Mouse (Mus musculus): ENCODE measurements around the gene Mrpl46. TPM values are rescaled to one million over a fixed set of nuclear protein-coding genes. Genes with fewer than 3 reads are reported as not detected.

Gene Mrpl46
- 10 to 100 TPM; 24.0 to 27.1 TPM for total RNA-seq (2021)
- long read RNA-seq, transcript Mrpl46-201 (4 exons, 1,134 nt) = major isoform, 41 of 42 reads
- long read RNA-seq, partial matches to known transcripts = 0 of 42 reads
- long read RNA-seq, other reads (novel, unspliced or antisense) = 1 of 42 reads

DNA sequence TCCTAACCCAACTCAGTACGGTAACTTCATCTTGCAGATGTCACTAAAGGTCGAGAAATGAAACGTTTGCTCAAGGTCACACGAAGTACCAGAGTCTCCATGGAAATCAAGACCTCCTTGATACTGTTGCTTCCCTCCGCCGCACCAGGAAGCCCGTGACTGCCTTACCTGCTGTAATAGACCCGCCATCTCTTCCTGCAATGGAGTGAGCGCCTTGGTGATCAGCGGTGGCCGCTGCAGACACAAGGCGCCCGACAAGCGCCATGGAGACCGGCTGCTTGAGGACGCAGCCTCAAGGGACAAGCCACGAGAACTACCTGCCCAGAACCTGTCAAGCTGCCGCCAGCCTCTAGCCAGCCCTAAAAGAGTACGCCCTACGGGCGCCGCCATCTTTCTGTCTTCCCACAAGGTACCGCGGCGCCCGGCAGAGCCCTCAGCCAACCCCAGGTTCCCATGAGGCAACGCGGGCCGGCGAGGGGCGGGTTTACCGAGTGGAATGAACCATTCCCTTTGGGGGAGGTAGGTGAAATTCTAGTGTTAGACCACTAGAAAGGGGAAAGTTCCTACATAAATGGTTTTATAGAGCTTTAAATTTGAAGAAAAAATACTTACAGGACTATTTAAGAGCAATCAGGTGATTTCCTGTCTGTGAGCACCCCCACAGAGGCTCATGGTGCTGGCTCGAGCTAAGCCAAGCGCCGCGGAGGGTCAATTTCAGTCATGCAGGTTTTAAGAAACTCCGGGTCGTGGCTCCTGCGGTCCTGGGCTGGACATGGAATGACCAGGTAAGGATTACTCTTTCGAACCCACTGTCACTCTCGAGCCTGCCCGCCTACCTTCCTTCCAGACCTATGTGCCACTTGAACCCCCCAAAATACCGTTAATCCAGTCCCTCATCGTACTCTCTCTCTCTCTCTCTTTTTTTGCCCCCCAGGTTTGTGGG is at the start of gene Mrpl46, which contains the start of gene Mrps11:
Gene Mrpl46 (minus strand): TSS at position 893 of the 943 bp plus-strand sequence.
Gene Mrps11 (plus strand): TSS at position 481 of the 943 bp plus-strand sequence.
- DNase-seq (ENCODE audit: low spot score in 2 of 2) = peak; percentile 81 to 87

DNA sequence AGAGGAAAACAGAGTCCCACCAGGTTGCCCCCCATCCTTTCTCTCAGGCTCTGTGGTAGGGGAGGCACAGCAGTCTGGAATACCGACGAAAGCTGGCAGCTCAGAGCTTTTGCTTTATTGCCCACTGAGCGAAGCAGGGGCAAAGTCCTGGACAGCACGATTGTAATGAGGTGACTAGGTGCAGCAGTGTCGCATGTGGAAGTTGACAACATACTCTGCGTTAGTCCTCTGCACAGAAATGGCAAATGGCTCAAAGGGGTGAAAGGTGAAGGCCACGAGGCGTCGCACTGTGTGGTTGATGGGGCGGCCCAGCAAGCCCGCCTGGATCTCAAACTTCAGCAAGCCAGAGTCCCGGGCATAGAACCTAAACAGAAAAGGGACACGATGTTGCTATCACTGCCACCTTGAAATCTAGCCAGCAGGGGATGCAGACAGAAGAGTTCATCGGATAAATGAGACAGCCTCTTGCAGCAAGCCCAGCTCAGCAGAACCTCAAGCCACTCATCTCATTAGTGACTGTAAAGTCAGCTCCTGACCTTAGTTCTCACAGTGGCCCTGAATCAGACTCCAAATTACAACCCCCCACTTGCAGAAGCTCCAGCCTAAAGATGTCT is 44.5 kb upstream of the Mrpl46 start:
- no peak for DNase-seq (ENCODE audit: low spot score in 2 of 2)

DNA sequence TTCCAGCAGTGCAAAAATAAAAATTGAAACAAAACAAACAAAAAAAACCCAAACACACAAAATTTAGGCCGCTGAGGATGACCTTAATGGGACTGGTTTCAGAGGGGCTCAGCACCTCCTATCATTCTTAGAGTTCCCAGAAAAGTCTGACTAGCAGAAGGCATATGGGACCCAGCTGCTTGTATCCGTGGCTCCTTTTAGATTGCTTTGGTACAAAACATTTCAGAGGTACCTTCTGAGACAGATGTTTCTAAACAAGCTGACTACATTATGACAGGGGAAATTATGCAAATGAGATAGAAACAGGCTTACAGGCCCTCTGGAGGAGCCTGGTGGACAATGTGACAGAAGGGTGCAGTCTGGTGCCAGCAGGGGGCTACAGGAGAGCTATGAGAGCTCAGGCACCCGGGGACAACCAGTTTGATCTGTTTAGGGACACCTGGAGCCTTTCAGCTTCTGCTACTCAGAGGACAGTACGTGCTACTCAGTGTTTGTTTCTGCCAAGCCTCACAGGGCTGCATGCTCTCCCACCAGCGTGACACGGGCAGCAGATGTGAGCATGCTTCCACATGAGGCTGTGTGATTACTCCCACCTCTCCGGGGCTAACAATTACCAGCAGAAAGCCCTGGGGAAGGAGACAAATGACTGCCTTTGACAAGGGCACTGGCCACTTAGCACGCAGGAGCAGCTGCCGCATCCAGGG is 43.5 kb upstream of the Mrpl46 start:
- DNase-seq (ENCODE audit: low spot score in 2 of 2) = peak; percentile 25 to 32

- no peak for DNase-seq (ENCODE audit: low spot score in 2 of 2)
Measured at GRCm38 (mm10) chr7:78818336-78818735, 35.0 kb upstream of the Mrpl46 start.

DNA sequence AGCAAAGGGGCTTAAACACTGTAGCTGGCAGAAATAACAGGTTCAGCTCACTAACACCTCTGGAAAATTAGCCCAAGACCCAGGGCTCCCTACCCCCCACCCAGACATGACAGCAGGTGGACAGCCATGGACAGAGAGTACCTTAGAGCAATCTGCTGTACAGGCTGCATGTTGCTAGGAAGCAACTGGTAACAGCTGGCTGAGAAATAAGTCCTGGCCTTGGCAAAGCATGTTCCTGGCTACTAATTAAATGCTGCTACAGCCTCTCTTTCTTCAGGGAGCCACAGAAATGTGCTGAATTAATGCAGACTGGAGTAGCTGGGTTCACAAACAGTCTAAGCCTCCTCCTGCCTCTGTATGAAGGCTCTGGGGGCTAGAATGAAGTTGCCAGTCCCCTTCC is 31.4 kb upstream of the Mrpl46 start:
- no peak for DNase-seq (ENCODE audit: low spot score in 2 of 2)

DNA sequence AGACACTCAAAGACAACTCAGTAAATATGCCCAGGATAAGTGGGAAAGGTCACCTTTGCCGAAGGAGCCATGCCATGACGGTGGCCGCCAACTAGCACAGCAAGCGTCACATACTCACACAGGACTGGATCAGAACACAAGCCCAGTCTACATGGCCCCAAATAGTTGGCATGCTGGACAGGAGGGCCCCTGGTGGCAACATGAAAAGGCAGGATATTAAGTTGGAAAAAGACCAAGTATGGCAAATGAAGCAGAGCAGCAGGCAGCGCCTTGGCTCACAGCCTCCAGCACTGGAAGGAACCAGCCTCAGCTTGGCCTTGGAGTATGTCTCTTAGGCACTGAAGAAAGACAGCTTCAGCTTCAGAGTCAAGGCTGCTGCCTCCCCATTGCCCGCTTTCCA is 30.5 kb upstream of the Mrpl46 start:
- DNase-seq (ENCODE audit: low spot score in 2 of 2) = no peak

GRCm38 (mm10) chr7:78807192-78807591 is 23.9 kb upstream of the Mrpl46 start:
- DNase-seq (ENCODE audit: low spot score in 2 of 2) = no peak

DNA sequence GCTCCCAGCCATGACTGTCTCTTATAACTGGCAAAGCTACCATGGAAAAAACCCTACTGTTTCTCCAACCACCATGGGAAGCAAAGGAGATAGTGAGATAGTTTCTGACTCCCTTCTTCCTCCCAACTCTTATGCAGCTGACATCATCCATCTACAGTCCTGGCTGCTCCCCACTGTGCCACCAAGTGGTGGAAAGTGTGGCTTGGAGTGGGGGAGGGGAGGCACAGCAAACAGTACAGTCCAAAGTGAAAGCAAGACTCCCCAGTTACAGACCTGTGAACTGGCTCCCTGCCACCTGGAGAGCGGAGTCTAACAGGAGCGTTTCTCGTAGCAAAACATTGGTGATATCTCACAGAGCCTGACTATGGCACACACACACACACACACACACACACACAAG is 20.5 kb upstream of the Mrpl46 start:
- DNase-seq (ENCODE audit: low spot score in 2 of 2) = no peak

DNA sequence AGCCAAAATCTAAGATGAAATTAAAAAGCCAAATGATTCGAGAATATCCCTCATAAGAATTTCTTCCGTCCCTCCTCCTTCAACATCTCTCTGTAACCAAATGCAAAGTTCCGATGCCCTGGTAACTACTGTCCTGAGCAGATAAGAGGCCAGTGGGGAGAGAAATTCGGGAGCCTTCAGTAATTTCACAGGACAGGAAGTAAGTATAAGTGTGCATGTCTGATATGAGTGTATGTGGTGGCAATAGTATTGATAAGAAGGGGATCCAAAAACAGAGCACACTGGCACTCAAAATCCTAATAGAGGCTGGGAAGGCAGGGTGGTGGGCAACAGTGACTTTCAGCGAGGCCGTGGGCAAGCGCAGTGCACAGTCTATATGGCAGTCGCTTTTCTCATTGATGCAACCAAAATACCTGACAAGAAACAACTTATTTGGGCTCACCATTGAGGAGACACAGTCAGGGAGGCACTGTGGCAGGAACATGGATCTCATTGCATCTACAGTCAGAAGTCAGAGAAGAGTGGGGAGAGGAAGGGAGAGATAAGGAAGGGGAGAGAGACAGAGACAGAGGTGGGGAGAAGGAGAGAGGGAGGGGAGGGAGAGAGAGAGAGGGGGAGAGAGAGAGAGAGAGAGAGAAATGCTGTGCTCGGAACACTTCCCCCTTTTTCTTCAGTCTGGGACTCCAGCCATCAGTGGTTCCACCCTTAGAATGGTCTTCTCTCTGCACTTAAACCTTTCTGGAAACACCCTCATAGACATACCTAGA is 16.6 kb upstream of the Mrpl46 start:
- no peak for DNase-seq (ENCODE audit: low spot score in 2 of 2)

GRCm38 (mm10) chr7:78797843-78798455 is 14.6 kb upstream of the Mrpl46 start:
- DNase-seq (ENCODE audit: low spot score in 2 of 2) = peak; percentile 56 to 60

DNA sequence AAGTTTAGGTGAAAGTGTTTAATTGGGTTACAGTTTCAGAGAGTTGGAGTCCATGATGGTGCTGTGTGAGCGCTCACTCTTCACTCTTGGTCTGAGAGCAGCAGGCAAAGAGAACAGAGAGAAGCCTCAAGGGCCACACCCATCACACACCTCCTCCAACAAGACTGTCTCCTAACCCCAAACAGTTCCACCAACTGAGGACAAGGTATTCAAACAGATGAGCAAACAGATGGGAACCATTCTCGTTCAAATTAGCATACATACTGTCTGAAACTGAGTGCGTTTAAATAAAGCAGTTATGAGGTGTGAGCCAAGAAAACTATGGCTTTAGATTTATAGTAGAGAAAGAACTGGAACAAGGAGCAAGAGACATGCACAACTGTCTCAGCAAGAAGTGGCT is 13.3 kb upstream of the Mrpl46 start:
- DNase-seq (ENCODE audit: low spot score in 2 of 2) = no peak

DNA sequence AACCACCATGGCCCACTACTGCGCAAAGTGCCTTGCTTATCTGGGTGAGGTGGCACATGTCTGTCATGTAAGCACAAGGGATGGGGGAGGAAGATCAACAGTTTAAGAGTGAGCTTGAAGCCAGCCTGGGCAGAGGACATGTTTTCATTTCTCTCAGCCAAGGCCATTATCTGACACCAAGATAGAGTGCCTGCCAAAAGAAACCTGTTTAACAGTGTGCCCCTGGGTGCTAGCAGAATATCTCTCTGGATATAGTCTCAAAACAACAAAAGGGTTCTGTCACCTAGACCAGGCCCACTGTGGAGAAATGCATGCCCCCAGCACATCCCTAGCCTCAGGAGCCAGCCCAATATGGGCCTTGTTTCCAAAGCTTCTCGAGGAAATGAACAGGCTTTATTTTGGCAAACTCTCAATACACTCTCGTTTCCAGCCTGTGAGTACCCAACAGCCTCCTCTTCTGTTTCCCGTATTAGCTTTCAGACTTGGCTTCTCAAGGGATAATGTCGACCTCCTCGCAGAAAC is 11.3 kb upstream of the Mrpl46 start:
- no peak for DNase-seq (ENCODE audit: low spot score in 2 of 2)

GRCm38 (mm10) chr7:78793895-78794570 is 10.7 kb upstream of the Mrpl46 start:
- DNase-seq (ENCODE audit: low spot score in 2 of 2) = no peak

GRCm38 (mm10) chr7:78791359-78792222 is 8.3 kb upstream of the Mrpl46 start:
- DNase-seq (ENCODE audit: low spot score in 2 of 2) = peak; percentile 62 to 67

DNA sequence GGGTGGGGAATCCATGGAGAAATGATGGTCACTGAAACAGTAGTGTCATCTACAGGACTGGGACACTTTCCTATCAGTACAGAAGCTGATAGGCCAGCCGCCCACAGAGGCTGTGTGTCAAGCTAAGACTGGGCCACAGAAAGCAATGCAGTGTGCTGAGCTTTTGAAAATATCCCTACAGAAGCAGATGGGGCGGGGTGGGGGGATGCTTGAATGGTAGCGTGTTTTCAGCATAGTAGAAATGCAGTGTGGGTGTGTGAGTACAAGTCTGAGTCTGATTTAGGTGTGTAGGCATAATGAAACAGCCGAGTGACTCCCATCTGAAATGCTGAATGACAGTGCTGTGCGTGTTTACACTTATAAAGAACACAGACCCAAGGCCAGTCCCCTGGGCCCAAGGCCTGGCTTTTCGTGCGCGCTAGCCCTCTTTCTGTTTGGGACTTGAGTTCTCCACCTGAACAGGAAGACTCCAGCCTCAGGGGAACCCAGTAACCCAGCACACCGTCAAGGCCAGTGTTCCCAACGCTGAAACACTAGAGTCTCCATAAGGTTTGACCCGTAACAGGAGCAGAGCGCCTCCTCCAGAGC is 4.6 kb upstream of the Mrpl46 start:
- DNase-seq (ENCODE audit: low spot score in 2 of 2) = no peak

GRCm38 (mm10) chr7:78785906-78786305 is 2.6 kb upstream of the Mrpl46 start:
- DNase-seq (ENCODE audit: low spot score in 2 of 2) = no peak

GRCm38 (mm10) chr7:78778741-78779140 is 4.6 kb downstream of the Mrpl46 start:
- no peak for DNase-seq (ENCODE audit: low spot score in 2 of 2)

DNA sequence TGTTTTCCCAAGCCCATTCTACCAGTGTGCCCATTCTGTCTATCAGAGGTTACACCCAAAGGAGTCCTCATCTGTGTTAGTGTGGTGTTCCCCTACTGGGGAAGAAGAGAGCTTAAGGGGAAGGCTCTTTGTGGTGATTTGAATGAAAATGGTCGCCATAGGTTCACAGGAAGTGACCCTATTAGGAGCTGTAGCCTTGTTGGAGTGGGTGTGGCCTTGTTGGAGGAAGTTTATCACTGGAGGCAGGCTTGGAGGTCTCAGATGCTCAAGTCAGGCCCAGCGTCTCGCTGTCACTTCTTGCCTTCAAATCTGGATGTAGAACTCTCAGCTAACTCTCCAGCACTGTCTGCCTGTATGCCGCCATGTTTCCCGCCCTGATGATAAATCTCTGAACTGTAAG is 12.4 kb downstream of the Mrpl46 start:
- no peak for DNase-seq (ENCODE audit: low spot score in 2 of 2)

Measured in layer of hippocampus, postnatal 10 days (tissue).